ENCODE assay signal across 9 mouse cellular contexts in genomic region chr3:94601959-94602358, GRCm38 (mm10). TPM values are rescaled to one million over a fixed set of nuclear protein-coding genes. Genes with fewer than 3 reads are reported as not detected.
A peak's percentile ranks its signal among the peaks of the same experiment; 100 is the strongest.
DNase-seq lines count a peak whose midpoint lies in the region; ATAC-seq and TF ChIP-seq lines count a peak whose summit lies in the region.
"Had no signal": no experiment of that assay in that cellular context is flagged by ENCODE, and none has a peak within 500 bp of the region (broad histone marks: within the 10 kb centered on the region; RNA-seq: fewer than 3 reads in every experiment).

No protein-coding gene starts in this region.

- TF ChIP-seq RAD21 in MEL (IDR thresholded peaks at IDR 0.05; ENCODE audit: low read depth, low read length), result peak; percentile 86

- peak; percentile 83 to 89 (median 87) for TF ChIP-seq CTCF in MEL (IDR thresholded peaks at IDR 0.05 in 2 of 3, conservative IDR thresholded peaks at IDR 0.05 in 1 of 3; ENCODE audit: control insufficient read depth in 1 of 3, insufficient read depth in 1 of 3, low read depth in 2 of 3, low read length in 3 of 3, poor library complexity in 1 of 3, severe bottlenecking in 1 of 3)
- peak; percentile 75 for TF ChIP-seq CTCF in left cerebral cortex, adult 2 months (IDR thresholded peaks at IDR 0.05)
- TF ChIP-seq CTCF in midbrain, postnatal 0 days (IDR thresholded peaks at IDR 0.05), result peak; percentile 81

- WGBS in midbrain, postnatal 0 days, result 0% methylated on average over 4 of the region's 4 CpGs

- ATAC-seq in granulocyte monocyte progenitor cell, adult 5-6 weeks (replicated peaks; ENCODE audit: poor library complexity, severe bottlenecking), result peak; percentile 76
- no peak for ATAC-seq in midbrain, postnatal 0 days (ENCODE audit: low FRiP score)

- peak overlapping the region in 1 of 2 experiments; percentile 38; a peak in 1 of 4 replicates for H3K4me3 ChIP-seq in MEL (ENCODE audit: control insufficient read depth in 1 of 2, insufficient read depth in 1 of 2, low read depth in 2 of 2, low read length in 2 of 2)
- H3K4me3 ChIP-seq in left cerebral cortex, adult 2 months, result no peak overlapping the region
- no peak overlapping the region for H3K4me3 ChIP-seq in midbrain, postnatal 0 days (ENCODE audit: low read depth, low read length)
- H3K4me3 ChIP-seq: lung, embryonic 15.5 days had no signal

- TF ChIP-seq POLR2A in MEL (IDR thresholded peaks at IDR 0.05; ENCODE audit: control insufficient read depth in 1 of 2, insufficient read depth in 1 of 2, low read depth in 1 of 2, low read length in 2 of 2, poor library complexity in 1 of 2), result no peak

- H3K27me3 ChIP-seq in MEL (ENCODE audit: control insufficient read depth in 1 of 2, insufficient read depth in 2 of 2, low read length in 2 of 2), result no peaks in the 10 kb centered on the region
- H3K27me3 ChIP-seq in midbrain, postnatal 0 days (ENCODE audit: insufficient read depth, low read length), result no peaks in the 10 kb centered on the region
- H3K27me3 ChIP-seq: lung, embryonic 15.5 days had no signal

- no peak overlapping the region for H3K9ac ChIP-seq in MEL (ENCODE audit: control insufficient read depth, low read depth, low read length, poor library complexity, severe bottlenecking)
- no peak overlapping the region for H3K9ac ChIP-seq in midbrain, postnatal 0 days (replicated peaks; ENCODE audit: low read length, poor library complexity, severe bottlenecking)
- H3K9ac ChIP-seq: lung, embryonic 15.5 days had no signal

- peak; percentile 68 to 91; a peak in 3 of 4 replicates for TF ChIP-seq EP300 in MEL (IDR thresholded peaks at IDR 0.05; ENCODE audit: low read depth in 1 of 2, low read length in 2 of 2)

- H3K27ac ChIP-seq in MEL (ENCODE audit: control insufficient read depth, low read depth, low read length), result peak overlapping the region; percentile 9; the same call in 1 of the 2 replicates
- H3K27ac ChIP-seq in left cerebral cortex, adult 2 months, result no peak overlapping the region
- H3K27ac ChIP-seq in midbrain, postnatal 0 days (ENCODE audit: low read depth, low read length), result no peak overlapping the region
- H3K27ac ChIP-seq: lung, embryonic 15.5 days had no signal

- H3K4me2 ChIP-seq in midbrain, postnatal 0 days (ENCODE audit: low read depth, low read length, poor library complexity, severe bottlenecking), result no peak overlapping the region
- H3K4me2 ChIP-seq: lung, embryonic 15.5 days had no signal

- peaks cover 0 to 16% of the 10 kb centered on the region in 2 experiments; a peak in 2 of 4 replicates for H3K36me3 ChIP-seq in MEL (ENCODE audit: control insufficient read depth in 1 of 2, insufficient read depth in 2 of 2, low read length in 2 of 2)
- H3K36me3 ChIP-seq in midbrain, postnatal 0 days (ENCODE audit: insufficient read depth, low read length), result no peaks in the 10 kb centered on the region
- H3K36me3 ChIP-seq: lung, embryonic 15.5 days had no signal

- H3K79me2 ChIP-seq in MEL (ENCODE audit: control insufficient read depth, insufficient read depth, low read length, poor library complexity), result no peaks in the 10 kb centered on the region

- intact Hi-C loops in left cerebral cortex, adult 2 months (cut with DNase I), result loop anchor here (1.0 to 5.0 kb wide), 4 partner anchors 67 to 300 kb away; no protein-coding TSS in a partner anchor

- DNase-seq in layer of hippocampus, adult 11-12 months (ENCODE audit: low spot score), result peak; percentile 52
- no peak for DNase-seq in layer of hippocampus, postnatal 36 days
- peak; percentile 87 for DNase-seq in MEL (ENCODE audit: low read depth, low spot score)
- DNase-seq in cerebellum, adult 9-11 months, result peak; percentile 67
- DNase-seq in left cerebral cortex, adult 2 months (ENCODE audit: extremely low spot score in 1 of 2, low spot score in 2 of 2), result peak; percentile 35 to 36
- DNase-seq in midbrain, postnatal 0 days (ENCODE audit: low spot score), result peak; percentile 62
- peak; percentile 45 to 49 for DNase-seq in thymus, postnatal 36 days

- no peaks in the 10 kb centered on the region for H3K9me3 ChIP-seq in MEL (replicated peaks; ENCODE audit: insufficient read depth, low read length)
- no peaks in the 10 kb centered on the region for H3K9me3 ChIP-seq in midbrain, postnatal 0 days (ENCODE audit: low read length)
- H3K9me3 ChIP-seq: lung, embryonic 15.5 days had no signal

- peaks cover 12 to 20% of the 10 kb centered on the region in 2 experiments for H3K4me1 ChIP-seq in MEL (ENCODE audit: control insufficient read depth in 1 of 2, insufficient read depth in 2 of 2, low read length in 2 of 2)
- no peaks in the 10 kb centered on the region for H3K4me1 ChIP-seq in midbrain, postnatal 0 days (ENCODE audit: insufficient read depth, low read length)
- H3K4me1 ChIP-seq: lung, embryonic 15.5 days had no signal

TF ChIP-seq in MEL, 35 proteins besides CTCF, POLR2A, EP300 and RAD21 (continues in another document):
- TF ChIP-seq TCF12 (IDR thresholded peaks at IDR 0.05; ENCODE audit: low read depth, low read length) (peak; percentile 86), ZMIZ1 (IDR thresholded peaks at IDR 0.05; ENCODE audit: low read depth, low read length) (no peak), ETS1 (IDR thresholded peaks at IDR 0.05; ENCODE audit: low read depth, low read length) (peak; percentile 82), CHD1 (IDR thresholded peaks at IDR 0.05; ENCODE audit: low read depth, low read length) (no peak), ZNF384 (IDR thresholded peaks at IDR 0.05; ENCODE audit: low read depth, low read length) (peak; percentile 48), GATA1 (IDR thresholded peaks at IDR 0.05; ENCODE audit: low read depth, low read length) (0 out of 2 replicates have a peak, but pooled peaks have one; percentile 41), USF1 (IDR thresholded peaks at IDR 0.05; ENCODE audit: low read depth, low read length) (no peak), MAZ (IDR thresholded peaks at IDR 0.05; ENCODE audit: low read depth, low read length) (peak; percentile 96), RCOR1 (IDR thresholded peaks at IDR 0.05; ENCODE audit: low read depth, low read length) (peak; percentile 81; the same call in 1 of the 2 replicates), SIN3A (IDR thresholded peaks at IDR 0.05; ENCODE audit: low read length) (peak; percentile 60), NELFE (IDR thresholded peaks at IDR 0.05; ENCODE audit: low read depth, low read length) (0 out of 2 replicates have a peak, but pooled peaks have one; percentile 10), MYC (IDR thresholded peaks at IDR 0.05; ENCODE audit: low read depth, low read length) (no peak), NRF1 (IDR thresholded peaks at IDR 0.05; ENCODE audit: insufficient read depth, low read depth, low read length, poor library complexity, severe bottlenecking) (no peak), TBP (IDR thresholded peaks at IDR 0.05; ENCODE audit: low read depth, low read length) (0 out of 2 replicates have a peak, but pooled peaks have one; percentile 13), USF2 (IDR thresholded peaks at IDR 0.05; ENCODE audit: borderline replicate concordance in 1 of 2, insufficient read depth in 1 of 2, low read depth in 1 of 2, low read length in 2 of 2) (no peak), BHLHE40 (IDR thresholded peaks at IDR 0.05; ENCODE audit: borderline replicate concordance, low read depth, low read length) (peak; percentile 47; the same call in 1 of the 2 replicates), JUND (IDR thresholded peaks at IDR 0.05; ENCODE audit: low read depth, low read length) (no peak), HCFC1 (IDR thresholded peaks at IDR 0.05; ENCODE audit: low read depth, low read length) (peak; percentile 64), POLR2AphosphoS2 (IDR thresholded peaks at IDR 0.05; ENCODE audit: low read length) (no peak), POLR2AphosphoS5 (IDR thresholded peaks at IDR 0.05; ENCODE audit: borderline replicate concordance, low read depth, low read length) (no peak), UBTF (IDR thresholded peaks at IDR 0.05; ENCODE audit: borderline replicate concordance, insufficient read depth, low read depth, low read length) (no peak), MYB (IDR thresholded peaks at IDR 0.05; ENCODE audit: low read depth, low read length) (peak; percentile 82), KAT2A (conservative IDR thresholded peaks at IDR 0.05; ENCODE audit: low read depth, low read length) (no peak)

RNA-seq across cellular contexts. Expression of gene Snx27, which starts 19.4 kb away (rescaled TPM):
- 100 to 1,000 TPM; 113 to 119 TPM for total RNA-seq in layer of hippocampus, postnatal 36 days (2021)
- total RNA-seq in MEL (2012; rRNA removed), result 36.9 and 38.5 TPM in 2 replicates
- polyA plus RNA-seq in MEL (2012; ENCODE audit: insufficient read depth in 1 of 2, insufficient read length in 2 of 2, low read depth in 1 of 2, low replicate concordance in 2 of 2, missing spikeins in 1 of 2), result 100 to 1,000 TPM in 1 of 2 experiments, 10 to 100 TPM in 1; 45.4 to 123 TPM
- 15.6 and 24.0 TPM in 2 replicates for total RNA-seq in granulocyte monocyte progenitor cell, adult 5-6 weeks (2014; fragmentation: Nextera tagmentation)
- total RNA-seq in granulocyte monocyte progenitor cell, adult 5-6 weeks (2017), result 21.8 and 29.7 TPM in 2 replicates
- 100 to 1,000 TPM; 102 to 107 TPM for total RNA-seq in left cerebral cortex, adult 2 months (2021)
- total RNA-seq in midbrain, postnatal 0 days (2014; rRNA removed), result 67.9 and 87.7 TPM in 2 replicates
- polyA plus RNA-seq in midbrain, postnatal 0 days (2015; fragmentation: Nextera tagmentation; extraction: Ambion mirVana), result 81.7 and 84.4 TPM in 2 replicates

RNA-seq across cellular contexts. Expression of gene Gm10972, which starts 41.0 kb away (rescaled TPM):
- total RNA-seq in layer of hippocampus, postnatal 36 days (2021), result not detected
- not detected in 2 replicates for total RNA-seq in MEL (2012; rRNA removed)
- not detected for polyA plus RNA-seq in MEL (2012; ENCODE audit: insufficient read depth in 1 of 2, insufficient read length in 2 of 2, low read depth in 1 of 2, low replicate concordance in 2 of 2, missing spikeins in 1 of 2)
- total RNA-seq in granulocyte monocyte progenitor cell, adult 5-6 weeks (2014; fragmentation: Nextera tagmentation), result not detected in 2 replicates
- not detected in 2 replicates for total RNA-seq in granulocyte monocyte progenitor cell, adult 5-6 weeks (2017)
- total RNA-seq in left cerebral cortex, adult 2 months (2021), result not detected
- total RNA-seq in midbrain, postnatal 0 days (2014; rRNA removed), result not detected in 2 replicates
- not detected in 2 replicates for polyA plus RNA-seq in midbrain, postnatal 0 days (2015; fragmentation: Nextera tagmentation; extraction: Ambion mirVana)
- polyA plus RNA-seq: lung, embryonic 15.5 days had no signal

RNA-seq across cellular contexts. Expression of gene Tuft1, which starts 56.7 kb away (rescaled TPM):
- total RNA-seq in layer of hippocampus, postnatal 36 days (2021), result 1 to 10 TPM; 2.7 to 2.9 TPM
- 4.8 and 6.6 TPM in 2 replicates for total RNA-seq in MEL (2012; rRNA removed)
- polyA plus RNA-seq in MEL (2012; ENCODE audit: insufficient read depth in 1 of 2, insufficient read length in 2 of 2, low read depth in 1 of 2, low replicate concordance in 2 of 2, missing spikeins in 1 of 2), result 10 to 100 TPM in 1 of 2 experiments, not detected in 1; 13.5 TPM
- 3.0 and 3.2 TPM in 2 replicates for total RNA-seq in granulocyte monocyte progenitor cell, adult 5-6 weeks (2014; fragmentation: Nextera tagmentation)
- 8.9 and 15.4 TPM in 2 replicates for total RNA-seq in granulocyte monocyte progenitor cell, adult 5-6 weeks (2017)
- total RNA-seq in left cerebral cortex, adult 2 months (2021), result 1 to 10 TPM; 1.8 to 1.9 TPM
- total RNA-seq in midbrain, postnatal 0 days (2014; rRNA removed), result 10.0 and 11.1 TPM in 2 replicates
- polyA plus RNA-seq in midbrain, postnatal 0 days (2015; fragmentation: Nextera tagmentation; extraction: Ambion mirVana), result 5.9 and 6.3 TPM in 2 replicates

Comparison
In these comparisons a context has a peak if more than half of its experiments do, and no peak if none do; other contexts are left out.
1. DNase-seq: peak in layer of hippocampus, adult 11-12 months (single experiment), MEL (single experiment), cerebellum, adult 9-11 months (single experiment), left cerebral cortex, adult 2 months (2 of 2), midbrain, postnatal 0 days (single experiment) and thymus, postnatal 36 days (2 of 2); none in layer of hippocampus, postnatal 36 days (0 of 2).
2. Peak in every context shown above with its lines, with median percentiles within 50 percentile points of each other: CTCF ChIP-seq.